Mouse (Mus musculus) G1E-ER4 (cell line): ENCODE measurements at regions not wholly inside any gene's neighbourhood (a gene's known extent, or its start where the extent isn't known, plus 50 kb on each side); places are given as distances from the start of the nearest gene placed in this dataset.

Source experiments
- GATA1 ChIP-seq: IDR thresholded peaks from one replicate; pipeline ENCODE4 v1.8.0; 2012; ENCODE audit warnings: low read length, inconsistent platforms

- TF ChIP-seq GATA1: no peak
Observed at GRCm38 (mm10) chr10:17214065-17214440, 509.0 kb upstream of the Cited2 start.

GRCm38 (mm10) chr10:17215029-17215428 is 508.0 kb upstream of the Cited2 start:
- TF ChIP-seq GATA1: no peak

- TF ChIP-seq GATA1: no peak
Observed at GRCm38 (mm10) chr10:17221495-17221894, 501.5 kb upstream of the Cited2 start.

- TF ChIP-seq GATA1: no peak
Observed at GRCm38 (mm10) chr10:17225727-17226126, 497.3 kb upstream of the Cited2 start.

GRCm38 (mm10) chr10:17230040-17230818 is 492.8 kb upstream of the Cited2 start:
- TF ChIP-seq GATA1: no peak

GRCm38 (mm10) chr10:17235955-17236650 is 486.9 kb upstream of the Cited2 start:
- no peak for TF ChIP-seq GATA1

- TF ChIP-seq GATA1: no peak
Observed at GRCm38 (mm10) chr10:17236761-17237160, 486.3 kb upstream of the Cited2 start.

GRCm38 (mm10) chr10:17237463-17237862 is 485.6 kb upstream of the Cited2 start:
- TF ChIP-seq GATA1: no peak

GRCm38 (mm10) chr10:17237918-17238850 is 484.8 kb upstream of the Cited2 start:
- TF ChIP-seq GATA1: no peak

- TF ChIP-seq GATA1: no peak
Observed at GRCm38 (mm10) chr10:17248270-17248669, 474.7 kb upstream of the Cited2 start.

GRCm38 (mm10) chr10:17253040-17253439 is 470.0 kb upstream of the Cited2 start:
- no peak for TF ChIP-seq GATA1

- TF ChIP-seq GATA1: no peak
Observed at GRCm38 (mm10) chr10:17260154-17260553, 462.9 kb upstream of the Cited2 start.

- no peak for TF ChIP-seq GATA1
Observed at GRCm38 (mm10) chr10:17260615-17261014, 462.4 kb upstream of the Cited2 start.

GRCm38 (mm10) chr10:17261192-17261824 is 461.7 kb upstream of the Cited2 start:
- TF ChIP-seq GATA1: no peak

- no peak for TF ChIP-seq GATA1
Observed at GRCm38 (mm10) chr10:17261825-17262205, 461.2 kb upstream of the Cited2 start.

- TF ChIP-seq GATA1: no peak
Observed at GRCm38 (mm10) chr10:17272646-17273045, 450.4 kb upstream of the Cited2 start.

GRCm38 (mm10) chr10:17273855-17274254 is 449.2 kb upstream of the Cited2 start:
- no peak for TF ChIP-seq GATA1
